Mouse (Mus musculus): Measurements from ENCODE around the gene Tmem88b.
"Not testable (repeated sequence)": the region's sequence is repeated elsewhere in the genome, so short reads cannot be mapped to it uniquely, and the experiment has no call there.

The Tmem88b gene

GRCm38 (mm10) chr4:155760613-155761355, 24.9 kb downstream of the Tmem88b start, which contains the start of gene Atad3a:
Gene Atad3a, minus strand, starts transcription at chr4:155761093.
- peak; percentile 94 to 97 for DNase-seq (ENCODE audit: low spot score in 2 of 2)

DNA sequence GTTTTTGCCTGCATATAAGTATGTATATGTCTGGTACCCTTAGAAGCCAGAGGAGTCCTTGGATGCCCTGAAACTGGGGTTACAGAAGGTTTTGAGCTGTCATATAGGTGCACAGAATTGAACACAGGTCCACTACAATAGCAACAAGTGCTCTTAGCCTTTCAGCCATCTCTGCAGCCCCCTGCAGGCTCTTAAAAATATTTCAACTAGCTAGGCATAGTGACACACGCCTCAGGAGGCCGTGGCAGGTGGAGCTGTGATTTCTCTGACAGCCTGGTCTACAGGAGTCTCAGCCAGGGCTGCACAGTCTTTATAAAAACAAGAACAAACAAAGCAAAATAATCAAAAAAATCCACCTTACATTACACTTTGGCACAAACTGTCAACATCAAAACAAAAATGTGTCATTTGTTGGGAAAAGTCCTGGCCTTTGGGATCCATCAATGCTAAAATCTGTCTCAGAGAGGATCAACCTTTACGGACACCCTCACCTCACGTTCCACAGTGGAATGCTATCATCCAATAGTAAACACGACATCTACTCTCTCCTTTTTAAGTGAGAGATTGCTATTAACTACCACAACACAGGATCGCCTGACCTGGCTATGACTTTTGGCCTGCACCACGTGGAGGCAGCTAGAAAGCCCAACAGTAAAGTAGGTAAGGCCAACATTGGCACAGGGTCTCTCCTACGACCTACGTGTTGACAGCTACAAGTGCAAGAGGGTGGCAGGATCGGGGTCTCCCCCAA, 25.6 kb downstream of the Tmem88b start:
- DNase-seq (ENCODE audit: low spot score in 2 of 2) = no peak

DNA sequence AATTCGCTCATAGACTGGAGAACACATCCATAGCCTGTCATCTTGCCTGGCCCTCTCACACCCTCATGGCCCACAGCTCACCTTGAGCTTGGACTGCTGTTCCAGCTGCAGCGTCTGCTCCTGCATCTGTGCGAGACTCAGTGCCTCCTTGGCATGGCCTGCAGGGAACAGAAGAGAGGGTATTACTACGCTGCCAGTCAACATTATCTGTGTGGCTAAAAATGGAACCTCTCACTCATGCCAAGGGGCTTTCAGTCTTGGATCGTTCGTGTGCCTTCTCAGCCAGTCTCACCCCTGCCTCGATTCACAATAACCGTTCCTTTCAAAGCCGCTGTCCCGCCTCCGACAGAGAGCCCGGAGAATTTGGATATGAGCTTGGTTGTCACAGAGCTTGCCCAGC, 28.7 kb downstream of the Tmem88b start:
- no peak for DNase-seq (ENCODE audit: low spot score in 2 of 2)

DNA sequence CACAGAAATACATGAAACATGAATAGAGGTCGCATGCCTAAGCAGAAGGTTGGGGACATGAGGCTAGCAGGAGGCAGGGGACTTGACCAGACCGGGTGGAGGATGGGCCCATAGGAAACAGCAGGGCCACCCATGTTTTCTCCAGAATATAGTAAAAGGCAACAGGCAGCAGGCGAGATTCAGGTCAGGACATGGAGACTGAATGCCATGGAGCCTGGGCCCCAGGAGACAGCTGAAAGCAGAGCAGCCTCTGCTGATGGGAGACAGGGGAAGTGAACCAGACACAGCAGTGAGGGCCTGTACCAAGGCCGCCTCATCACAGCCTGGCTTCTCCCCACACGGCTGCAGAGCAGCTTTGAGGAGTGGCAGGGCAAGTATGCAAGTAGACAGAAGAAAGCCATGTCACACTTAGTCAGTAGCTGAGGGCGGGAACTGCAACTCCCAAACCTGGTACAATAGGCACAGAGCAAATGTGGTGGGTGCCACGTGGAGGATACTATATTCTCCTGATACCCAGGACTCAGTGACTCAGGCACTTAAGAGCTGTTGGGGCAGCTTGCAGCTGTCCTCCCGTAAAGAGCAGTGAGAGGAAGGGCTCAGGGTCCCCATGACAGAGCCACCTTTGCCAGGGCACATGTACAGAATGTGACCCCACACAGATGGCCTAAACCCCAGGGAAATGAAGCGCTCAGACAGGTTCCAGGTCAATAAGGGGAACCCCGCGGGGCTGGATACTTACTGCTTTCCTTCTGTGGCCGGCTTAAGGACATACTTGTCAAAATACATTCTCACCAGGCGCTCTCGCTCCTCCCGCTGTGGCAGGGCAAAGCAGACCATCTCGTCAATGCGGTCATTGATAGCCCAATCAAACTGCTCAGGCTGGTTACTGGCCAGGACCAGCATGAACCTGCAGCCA, 38.8 kb downstream of the Tmem88b start:
- no peak for DNase-seq (ENCODE audit: low spot score in 2 of 2)

- no peak for DNase-seq (ENCODE audit: low spot score in 2 of 2)
These were observed 39.6 kb downstream of the Tmem88b start for GRCm38 (mm10) chr4:155746036-155746548.

DNA sequence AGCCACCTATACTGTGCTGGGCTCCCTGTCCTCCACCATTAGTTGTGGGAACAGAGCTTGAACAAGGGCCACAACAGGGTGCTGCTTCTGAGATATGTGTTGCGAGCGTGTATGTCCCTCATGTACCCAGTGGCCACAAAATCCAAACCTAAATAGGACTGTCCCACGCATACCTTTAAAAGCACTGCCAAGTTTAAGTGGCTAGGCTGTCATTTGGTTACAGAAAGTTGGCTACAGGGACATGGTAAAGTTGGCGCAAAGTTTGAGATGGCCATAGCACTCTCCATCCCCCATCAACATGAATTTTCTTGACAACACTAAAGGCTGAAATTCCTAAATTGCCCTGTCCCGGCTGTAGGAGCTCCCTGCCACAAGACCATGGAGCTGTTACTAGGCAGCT, 40.5 kb downstream of the Tmem88b start:
- DNase-seq (ENCODE audit: low spot score in 2 of 2) = no peak

DNA sequence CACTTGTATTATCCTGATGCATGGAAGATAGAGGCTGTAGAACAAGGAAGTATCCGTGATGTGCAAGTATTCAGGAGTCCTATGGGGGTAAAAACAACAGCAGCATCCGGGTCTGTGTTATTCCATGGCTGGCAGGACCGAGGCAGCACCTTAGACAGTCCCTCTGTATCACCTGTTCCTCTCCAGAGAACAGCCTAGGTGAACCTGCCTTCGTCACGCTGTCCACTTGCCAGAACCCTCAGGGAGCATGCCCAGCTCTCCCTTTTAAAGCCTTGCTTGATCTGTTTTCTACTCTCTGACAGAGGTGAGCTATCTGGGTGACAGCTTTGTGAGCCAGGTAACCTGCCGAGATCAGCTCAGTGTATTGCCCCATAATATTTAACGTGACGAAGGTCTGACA, 41.2 kb downstream of the Tmem88b start:
- no peak for DNase-seq (ENCODE audit: low spot score in 2 of 2)

DNA sequence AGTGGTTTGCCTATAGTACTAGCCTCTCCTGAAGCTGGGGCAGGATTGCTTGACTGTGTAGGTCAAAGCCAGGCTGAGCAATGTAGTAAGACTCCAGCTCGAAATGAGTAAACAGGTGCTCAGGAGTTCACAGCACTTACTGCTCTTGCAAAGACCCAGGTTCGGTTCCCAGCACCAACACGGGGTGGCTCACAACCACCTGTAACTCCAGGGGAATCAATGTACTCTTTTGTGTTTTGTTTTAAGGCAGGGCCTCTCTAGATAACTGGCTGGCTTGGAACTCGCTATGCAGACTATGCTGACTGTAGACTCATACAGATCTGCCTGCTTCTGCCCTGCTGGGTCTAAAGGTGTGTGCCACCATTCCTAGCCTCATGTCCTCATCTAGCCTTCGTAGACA, 43.0 kb downstream of the Tmem88b start:
- no peak for DNase-seq (ENCODE audit: low spot score in 2 of 2)

DNA sequence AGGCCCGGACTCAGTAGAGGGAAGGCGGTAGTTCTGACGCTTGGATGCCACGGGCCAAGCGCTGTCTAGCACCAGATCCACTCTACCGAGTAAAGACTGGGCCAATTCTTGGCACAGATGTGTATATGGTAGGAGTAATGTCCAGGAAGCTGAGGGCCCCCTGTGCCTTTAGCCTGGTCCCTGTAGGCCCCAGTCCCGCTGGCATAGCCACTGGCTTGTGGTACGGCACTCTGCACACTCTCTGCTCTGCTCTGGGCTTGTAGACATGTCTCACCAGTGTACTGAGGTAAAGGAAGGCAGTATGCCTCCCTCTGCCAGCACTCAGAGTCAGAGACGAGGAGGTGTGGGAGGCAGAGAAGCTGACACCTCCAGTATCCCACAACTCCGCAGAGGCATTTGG, 45.0 kb downstream of the Tmem88b start:
- not testable (repeated sequence) for DNase-seq (ENCODE audit: low spot score in 2 of 2)

GRCm38 (mm10) chr4:155739741-155740636, 45.7 kb downstream of the Tmem88b start:
- no peak for DNase-seq (ENCODE audit: low spot score in 2 of 2)

- DNase-seq (ENCODE audit: low spot score in 2 of 2) = no peak
These were observed 46.5 kb downstream of the Tmem88b start for GRCm38 (mm10) chr4:155739152-155739551.

DNA sequence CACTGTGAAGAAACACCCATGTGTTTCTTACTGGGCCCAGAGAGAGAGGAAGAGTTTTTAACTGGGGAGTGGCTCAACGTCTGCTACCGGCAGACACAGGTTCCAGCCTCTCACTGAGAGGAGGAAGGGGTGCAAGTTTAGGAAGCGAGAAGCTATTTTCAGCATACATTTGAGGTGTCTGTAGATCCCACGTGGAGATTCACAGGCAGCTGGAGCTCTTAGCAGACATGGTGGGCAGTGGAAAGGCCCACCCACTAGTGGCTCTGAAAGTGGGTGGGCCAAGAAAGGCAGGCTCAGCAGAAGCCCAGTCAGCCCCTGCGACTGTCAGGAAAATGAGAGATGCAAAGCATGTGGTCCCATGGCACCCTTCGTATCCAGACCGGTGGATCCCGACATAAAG, 47.4 kb downstream of the Tmem88b start:
- no peak for DNase-seq (ENCODE audit: low spot score in 2 of 2)

DNA sequence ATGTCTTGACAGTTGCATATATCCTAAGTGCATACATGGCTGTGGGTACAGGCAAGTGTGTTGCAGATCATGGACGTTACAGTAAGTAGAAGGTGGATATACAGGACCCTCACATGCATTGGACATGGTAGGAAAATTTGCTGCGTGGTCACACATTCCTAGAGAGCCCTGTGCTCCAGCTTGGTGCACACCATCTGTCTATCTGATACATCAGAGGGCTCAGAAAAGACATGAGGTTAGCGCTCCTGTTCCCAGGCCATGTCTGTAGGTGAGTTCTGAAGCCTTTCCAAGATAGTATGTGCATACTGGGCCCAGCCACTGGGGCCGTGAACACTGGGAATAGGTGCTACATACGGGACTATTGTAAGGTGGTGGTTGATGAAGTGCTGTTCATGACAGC, 49.3 kb downstream of the Tmem88b start:
- no peak for DNase-seq (ENCODE audit: low spot score in 2 of 2)

- DNase-seq (ENCODE audit: low spot score in 2 of 2) = no peak
These were observed 49.9 kb downstream of the Tmem88b start for GRCm38 (mm10) chr4:155735788-155736187.

GRCm38 (mm10) chr4:155734951-155735702, 50.5 kb downstream of the Tmem88b start:
- DNase-seq (ENCODE audit: low spot score in 2 of 2) = peak; percentile 11 to 25

GRCm38 (mm10) chr4:155734350-155734941, 51.2 kb downstream of the Tmem88b start, which contains the start of gene Tmem240:
Gene Tmem240, plus strand, starts transcription at chr4:155734800.
- DNase-seq (ENCODE audit: low spot score in 2 of 2) = peak; percentile 84 to 88

GRCm38 (mm10) chr4:155733267-155733666, 52.4 kb downstream of the Tmem88b start:
- no peak for DNase-seq (ENCODE audit: low spot score in 2 of 2)

Data from urinary bladder, postnatal 36 days (tissue).